Mouse (Mus musculus) bone marrow macrophage, adult 2 months (primary cell): Measurements from ENCODE around the gene H2al1i.

Source experiments
- CTCF ChIP-seq: IDR thresholded peaks from 2 replicates; pipeline ENCODE4 v1.5.1; 2012; ENCODE audit warnings: low read depth, mild to moderate bottlenecking, low read length, moderate library complexity
- POLR2A ChIP-seq: IDR thresholded peaks from 2 replicates; pipeline ENCODE4 v1.6.1; 2012; ENCODE audit warnings: mild to moderate bottlenecking, low read depth, low read length, borderline replicate concordance

- TF ChIP-seq CTCF (no peak), POLR2A (no peak)
Measured at GRCm38 (mm10) chrX:11288306-11288882, 36.1 kb upstream of the H2al1i start.
